Mouse (Mus musculus) embryonic facial prominence, embryonic 10.5 days (tissue): ENCODE data around the gene Dhx29. TPM values are rescaled to one million over a fixed set of nuclear protein-coding genes. Genes with fewer than 3 reads are reported as not detected.

Source experiments
- DNase-seq: peaks from one replicate; pipeline ENCODE4 v3.0.0-alpha.2; 2017; ENCODE audit warnings: low spot score
- H3K27ac ChIP-seq: fragments of 300-500 bp; sonication (generic); replicated peaks from 2 replicates; pipeline ENCODE4 v1.5.1; 2016; ENCODE audit warnings: mild to moderate bottlenecking
- H3K27me3 ChIP-seq: fragments of 300-500 bp; sonication (generic); replicated peaks from 2 replicates; pipeline ENCODE4 v1.6.1; 2016; ENCODE audit warnings: low read depth, mild to moderate bottlenecking; ENCODE audit not compliant: poor library complexity, severe bottlenecking
- H3K36me3 ChIP-seq: fragments of 300-500 bp; sonication (generic); replicated peaks from 2 replicates; pipeline ENCODE4 v1.6.1; 2016; ENCODE audit warnings: mild to moderate bottlenecking, moderate library complexity
- H3K4me1 ChIP-seq: fragments of 300-500 bp; sonication (generic); 2 replicates; pipeline ENCODE4 v1.6.1; 2016
- H3K4me3 ChIP-seq: fragments of 300-500 bp; sonication (generic); 2 replicates; pipeline ENCODE4 v1.5.1; 2016; ENCODE audit warnings: mild to moderate bottlenecking, moderate library complexity
- H3K9me3 ChIP-seq: fragments of 300-500 bp; sonication (generic); 2 replicates; pipeline ENCODE4 v1.6.1; 2016; ENCODE audit warnings: mild to moderate bottlenecking
- WGBS: fragments of 180-500 bp; shearing (Covaris S2); methylation state at CpG from one replicate; pipeline ENCODE4 v1.1.7; 2016; 5-methylcytosine and 5-hydroxymethylcytosine counted together
- polyA plus RNA-seq: library from polyadenylated mRNA; unstranded; fragments of >200 nt; fragmentation: Nextera tagmentation; extraction: Ambion mirVana; gene quantifications from 2 replicates; pipeline ENCODE4 v1.2.1, GENCODE M21; 2016

Gene Dhx29
- polyA plus RNA-seq, 1 experiment from 2014 or later = 33.7 TPM

DNA sequence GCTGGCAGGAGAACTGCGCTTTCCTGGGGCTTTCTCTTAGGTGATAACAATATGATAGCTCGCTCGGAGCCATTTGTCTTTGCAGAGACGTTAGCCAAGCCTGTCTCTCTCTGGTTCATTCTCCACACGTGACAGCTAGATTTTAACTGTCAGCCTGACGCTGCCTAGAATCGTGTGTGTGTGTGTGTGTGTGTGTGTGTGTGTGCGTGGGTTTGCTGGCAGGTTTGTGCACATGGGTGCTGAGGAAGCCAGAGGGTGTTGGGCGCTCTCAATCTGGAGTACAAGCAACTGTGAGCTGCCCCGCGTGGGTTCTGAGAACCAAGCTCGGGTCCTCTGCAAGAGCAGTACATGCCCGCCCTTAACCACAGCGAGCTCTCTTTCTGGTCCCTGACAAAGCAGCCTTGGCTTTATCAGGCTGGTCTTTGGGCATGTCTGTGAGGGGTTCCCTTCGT is 14.7 kb downstream of the Dhx29 start:
- Histone ChIP-seq H3K36me3 (peaks cover 93% of the 10 kb centered on the region), H3K27ac (no peak overlapping the region), H3K4me3 (no peak overlapping the region), H3K27me3 (no peaks in the 10 kb centered on the region), H3K4me1 (no peaks in the 10 kb centered on the region), H3K9me3 (no peaks in the 10 kb centered on the region)
- DNase-seq = no peak
- WGBS = 81% methylated on average over 15 of the region's 15 CpGs

GRCm38 (mm10) chr13:112945312-112945711 is 18.1 kb downstream of the Dhx29 start:
- H3K4me1 ChIP-seq = no peaks in the 10 kb centered on the region
- no peaks in the 10 kb centered on the region for H3K9me3 ChIP-seq
- peaks cover 92% of the 10 kb centered on the region for H3K36me3 ChIP-seq
- no peak overlapping the region for H3K4me3 ChIP-seq
- 97% methylated on average over 9 of the region's 9 CpGs for WGBS
- no peak overlapping the region for H3K27ac ChIP-seq
- DNase-seq = no peak
- no peaks in the 10 kb centered on the region for H3K27me3 ChIP-seq

GRCm38 (mm10) chr13:112945900-112946299 is 18.6 kb downstream of the Dhx29 start:
- no peak overlapping the region for H3K4me3 ChIP-seq
- H3K9me3 ChIP-seq = no peaks in the 10 kb centered on the region
- peaks cover 92% of the 10 kb centered on the region for H3K36me3 ChIP-seq
- H3K4me1 ChIP-seq = no peaks in the 10 kb centered on the region
- no peak for DNase-seq
- WGBS = 91% methylated on average over 6 of the region's 6 CpGs
- no peaks in the 10 kb centered on the region for H3K27me3 ChIP-seq
- H3K27ac ChIP-seq = no peak overlapping the region

- Histone ChIP-seq H3K36me3 (peaks cover 96% of the 10 kb centered on the region), H3K4me1 (no peaks in the 10 kb centered on the region), H3K27me3 (no peaks in the 10 kb centered on the region), H3K9me3 (no peaks in the 10 kb centered on the region), H3K4me3 (no peak overlapping the region), H3K27ac (no peak overlapping the region)
- DNase-seq = no peak
- WGBS = 95% methylated on average over 8 of the region's 8 CpGs
Observed at GRCm38 (mm10) chr13:112954067-112954466, 26.8 kb downstream of the Dhx29 start.

DNA sequence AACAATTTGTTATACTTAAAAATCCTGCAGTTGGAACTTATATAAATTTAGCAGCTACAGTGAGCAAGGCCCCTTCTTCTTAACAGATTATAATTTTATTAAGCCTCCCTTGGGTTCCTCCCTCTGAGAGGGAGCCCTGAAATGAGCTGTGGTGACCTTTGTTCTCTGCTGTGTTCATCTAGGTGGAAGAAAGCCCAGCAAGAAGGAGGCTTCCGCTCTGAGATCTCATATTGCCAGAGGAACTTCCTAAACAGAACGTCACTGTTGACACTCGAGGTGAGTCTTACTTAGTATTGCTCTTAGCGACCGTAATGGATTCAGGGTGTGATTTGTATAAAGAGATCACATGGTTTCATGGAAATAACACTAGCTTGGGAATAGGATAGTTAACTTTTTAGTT is 35.8 kb downstream of the Dhx29 start:
- no peak for DNase-seq
- H3K4me3 ChIP-seq = no peak overlapping the region
- H3K27me3 ChIP-seq = no peaks in the 10 kb centered on the region
- no peaks in the 10 kb centered on the region for H3K4me1 ChIP-seq
- WGBS = 84% methylated on average over 5 of the region's 5 CpGs
- no peak overlapping the region for H3K27ac ChIP-seq
- no peaks in the 10 kb centered on the region for H3K9me3 ChIP-seq
- H3K36me3 ChIP-seq = peaks cover 80% of the 10 kb centered on the region

- DNase-seq = no peak
- peaks cover 81% of the 10 kb centered on the region for H3K36me3 ChIP-seq
- WGBS = 92% methylated on average over 12 of the region's 12 CpGs
Observed at GRCm38 (mm10) chr13:112964421-112964820, 37.2 kb downstream of the Dhx29 start.

GRCm38 (mm10) chr13:112967267-112967666 is 40.0 kb downstream of the Dhx29 start:
- DNase-seq = no peak
- no peaks in the 10 kb centered on the region for H3K4me1 ChIP-seq
- no peak overlapping the region for H3K4me3 ChIP-seq
- H3K36me3 ChIP-seq = peaks cover 68% of the 10 kb centered on the region
- 90% methylated on average over 5 of the region's 5 CpGs for WGBS
- H3K27ac ChIP-seq = no peak overlapping the region
- no peaks in the 10 kb centered on the region for H3K27me3 ChIP-seq
- H3K9me3 ChIP-seq = no peaks in the 10 kb centered on the region

More at GRCm38 (mm10) chr13:112964421-112964820, 37.2 kb downstream of the Dhx29 start:
- H3K27me3 ChIP-seq = no peaks in the 10 kb centered on the region
- no peak overlapping the region for H3K4me3 ChIP-seq
- H3K27ac ChIP-seq = no peak overlapping the region
- H3K9me3 ChIP-seq = no peaks in the 10 kb centered on the region
- no peaks in the 10 kb centered on the region for H3K4me1 ChIP-seq

- Histone ChIP-seq H3K4me3 (0 out of 2 replicates have a peak overlapping the region, but pooled peaks have one; percentile 26), H3K9me3 (no peaks in the 10 kb centered on the region)
- DNase-seq = no peak
Observed at GRCm38 (mm10) chr13:112976720-112977119, 49.5 kb downstream of the Dhx29 start.

GRCm38 (mm10) chr13:112985605-112986450 is 58.6 kb downstream of the Dhx29 start:
- no peaks in the 10 kb centered on the region for H3K9me3 ChIP-seq
- peak overlapping the region; percentile 64 for H3K4me3 ChIP-seq
- no peak overlapping the region for H3K27ac ChIP-seq
- H3K4me1 ChIP-seq = peaks cover 44% of the 10 kb centered on the region
- H3K27me3 ChIP-seq = peaks cover 94% of the 10 kb centered on the region
- WGBS = 2% methylated on average over 18 of the region's 18 CpGs
- no peaks in the 10 kb centered on the region for H3K36me3 ChIP-seq
- DNase-seq = peak; percentile 66

More at GRCm38 (mm10) chr13:112976720-112977119, 49.5 kb downstream of the Dhx29 start:
- H3K27ac ChIP-seq = no peak overlapping the region
- peaks cover 5% of the 10 kb centered on the region; the same call in 1 of the 2 replicates for H3K4me1 ChIP-seq
- H3K36me3 ChIP-seq = no peaks in the 10 kb centered on the region
- 38% methylated on average over 10 of the region's 10 CpGs for WGBS
- peaks cover 42% of the 10 kb centered on the region for H3K27me3 ChIP-seq

- WGBS = under 1% methylated on average over 17 of the region's 17 CpGs
- peaks cover 95% of the 10 kb centered on the region for H3K27me3 ChIP-seq
- peak overlapping the region; percentile 64 for H3K4me3 ChIP-seq
- H3K27ac ChIP-seq = no peak overlapping the region
- H3K36me3 ChIP-seq = no peaks in the 10 kb centered on the region
- peaks cover 44% of the 10 kb centered on the region for H3K4me1 ChIP-seq
- no peaks in the 10 kb centered on the region for H3K9me3 ChIP-seq
- peak; percentile 35 for DNase-seq
Observed at GRCm38 (mm10) chr13:112986451-112986950, 59.2 kb downstream of the Dhx29 start.

- H3K9me3 ChIP-seq = no peaks in the 10 kb centered on the region
- H3K27ac ChIP-seq = peak within 1 kb of the TSS; percentile 40
- peak within 1 kb of the TSS; percentile 64 for H3K4me3 ChIP-seq
- DNase-seq = peak; percentile 93
- peaks cover 44% of the 10 kb centered on the region for H3K4me1 ChIP-seq
- H3K36me3 ChIP-seq = no peaks in the 10 kb centered on the region
- under 1% methylated on average over 47 of the region's 47 CpGs for WGBS
- H3K27me3 ChIP-seq = peaks cover 95% of the 10 kb centered on the region
Observed at GRCm38 (mm10) chr13:112987532-112987943, 60.3 kb downstream of the Dhx29 start, which contains the start of gene Ccno. TSS of gene Ccno (plus strand) at chr13:112987802.

- peaks cover 44% of the 10 kb centered on the region for H3K4me1 ChIP-seq
Observed at GRCm38 (mm10) chr13:112987991-112988390, 60.7 kb downstream of the Dhx29 start.

GRCm38 (mm10) chr13:112988866-112989265 is 61.6 kb downstream of the Dhx29 start:
- peak; percentile 56 for DNase-seq
- Histone ChIP-seq H3K9me3 (no peaks in the 10 kb centered on the region), H3K27ac (no peak overlapping the region), H3K4me3 (peak overlapping the region; percentile 64), H3K27me3 (peaks cover 96% of the 10 kb centered on the region), H3K36me3 (no peaks in the 10 kb centered on the region), H3K4me1 (peaks cover 52% of the 10 kb centered on the region)
- WGBS = 2% methylated on average over 19 of the region's 19 CpGs

More at GRCm38 (mm10) chr13:112987991-112988390, 60.7 kb downstream of the Dhx29 start:
- Histone ChIP-seq H3K36me3 (no peaks in the 10 kb centered on the region), H3K27ac (peak overlapping the region; percentile 40), H3K27me3 (peaks cover 96% of the 10 kb centered on the region), H3K9me3 (no peaks in the 10 kb centered on the region), H3K4me3 (peak overlapping the region; percentile 64)
- DNase-seq = no peak
- under 1% methylated on average over 39 of the region's 39 CpGs for WGBS
